Mouse (Mus musculus) megakaryocyte, embryonic 14.5 days (primary cell): ENCODE data around the gene Cubn. TPM values are rescaled to one million over a fixed set of nuclear protein-coding genes. Genes with fewer than 3 reads are reported as not detected.

ENCODE experiments used
- H3K27me3 ChIP-seq: replicated peaks from 2 replicates; pipeline ENCODE3; 2012; ENCODE audit warnings: inconsistent platforms
- H3K36me3 ChIP-seq: replicated peaks from 2 replicates; pipeline ENCODE3; 2012; ENCODE audit warnings: low read length, inconsistent platforms, mixed read lengths
- H3K4me1 ChIP-seq: 2 replicates; pipeline ENCODE4 v1.6.1; 2012; ENCODE audit warnings: inconsistent platforms
- H3K4me3 ChIP-seq: replicated peaks from 2 replicates; pipeline ENCODE3; 2012; ENCODE audit warnings: moderate library complexity, mild to moderate bottlenecking, inconsistent platforms
- H3K9me3 ChIP-seq: 2 replicates; pipeline ENCODE4 v1.6.1; 2012; ENCODE audit warnings: inconsistent platforms
- FLI1 ChIP-seq: IDR thresholded peaks from 2 replicates; pipeline ENCODE4 v1.6.1; 2012; ENCODE audit warnings: low read length, inconsistent platforms, mixed read lengths
- GATA1 ChIP-seq: IDR thresholded peaks from 3 replicates; pipeline ENCODE4 v1.6.1; 2012; ENCODE audit warnings: mixed read lengths, low read length, inconsistent platforms, borderline replicate concordance
- polyA plus RNA-seq: library from polyadenylated mRNA; stranded (reverse); fragments of >175 nt; gene quantifications from 2 replicates; pipeline ENCODE4 v1.2.3, GENCODE M21; 2012; ENCODE audit warnings: low replicate concordance; ENCODE audit not compliant: insufficient read depth

Gene Cubn
- polyA plus RNA-seq, 1 experiment: not detected

- Histone ChIP-seq H3K36me3 (peaks cover 97% of the 10 kb centered on the region), H3K4me1 (peaks cover 94% of the 10 kb centered on the region), H3K4me3 (no peak overlapping the region), H3K27me3 (no peaks in the 10 kb centered on the region), H3K9me3 (no peaks in the 10 kb centered on the region)
- TF ChIP-seq FLI1 (no peak), GATA1 (no peak)
Observed at GRCm38 (mm10) chr2:13233254-13233835, 258.3 kb downstream of the Cubn start.

GRCm38 (mm10) chr2:13232305-13232704, 259.3 kb downstream of the Cubn start:
- TF ChIP-seq GATA1 (no peak), FLI1 (no peak)
- Histone ChIP-seq H3K4me3 (no peak overlapping the region), H3K27me3 (no peaks in the 10 kb centered on the region), H3K4me1 (peaks cover 94% of the 10 kb centered on the region), H3K36me3 (peaks cover 96% of the 10 kb centered on the region), H3K9me3 (no peaks in the 10 kb centered on the region)

GRCm38 (mm10) chr2:13229686-13230085, 261.9 kb downstream of the Cubn start:
- Histone ChIP-seq H3K9me3 (no peaks in the 10 kb centered on the region), H3K27me3 (no peaks in the 10 kb centered on the region), H3K4me1 (peaks cover 85% of the 10 kb centered on the region), H3K36me3 (peaks cover 96% of the 10 kb centered on the region), H3K4me3 (peak overlapping the region; percentile 31)
- TF ChIP-seq FLI1 (no peak), GATA1 (no peak)

Other genes starting within 250 kb of the Cubn start
- 50.5 and 131 TPM in 2 replicates for gene Rsu1, start 220.4 kb downstream of the Cubn start, polyA plus RNA-seq
- gene Trdmt1, start 52.9 kb upstream of the Cubn start, polyA plus RNA-seq: 0.82 TPM in 1 of 2 replicates, not detected in the other
- 168 and 727 TPM in 2 replicates for gene Vim, start 82.1 kb upstream of the Cubn start, polyA plus RNA-seq